Mouse (Mus musculus) hematopoietic stem cell, adult 5-6 weeks (primary cell): ENCODE data around the gene Dusp15. TPM values are rescaled to one million over a fixed set of nuclear protein-coding genes. Genes with fewer than 3 reads are reported as not detected.

ENCODE experiments used
- ATAC-seq, 2 experiments: fragments of 125-278 bp in 1 of 2; replicated peaks in 1 of 2; 2 replicates each; pipeline ENCODE4 v1.8.0; 2016 to 2017; ENCODE audit warnings: inconsistent platforms in 2 of 2, mild to moderate bottlenecking in 2 of 2, moderate number of reproducible peaks in 2 of 2, low read depth in 1 of 2, moderate TSS enrichment in 1 of 2; ENCODE audit not compliant: low FRiP score in 2 of 2, poor library complexity in 2 of 2, severe bottlenecking in 2 of 2, insufficient read depth in 1 of 2, low TSS enrichment in 1 of 2
- total RNA-seq: library from RNA; stranded (forward); fragments of 172-1452, 232-1000 nt; gene quantifications from 2 replicates; pipeline ENCODE4 v1.2.3, GENCODE M21; 2017

Gene Dusp15
- total RNA-seq, 1 experiment from 2014 or later, result not detected

GRCm38 (mm10) chr2:152914310-152915120, 37.0 kb downstream of the Dusp15 start:
- peak; percentile 84 to 89 for ATAC-seq

- no peak for ATAC-seq
Measured at GRCm38 (mm10) chr2:152913471-152913870, 38.0 kb downstream of the Dusp15 start.

GRCm38 (mm10) chr2:152911432-152911831, 40.1 kb downstream of the Dusp15 start:
- ATAC-seq, result no peak

DNA sequence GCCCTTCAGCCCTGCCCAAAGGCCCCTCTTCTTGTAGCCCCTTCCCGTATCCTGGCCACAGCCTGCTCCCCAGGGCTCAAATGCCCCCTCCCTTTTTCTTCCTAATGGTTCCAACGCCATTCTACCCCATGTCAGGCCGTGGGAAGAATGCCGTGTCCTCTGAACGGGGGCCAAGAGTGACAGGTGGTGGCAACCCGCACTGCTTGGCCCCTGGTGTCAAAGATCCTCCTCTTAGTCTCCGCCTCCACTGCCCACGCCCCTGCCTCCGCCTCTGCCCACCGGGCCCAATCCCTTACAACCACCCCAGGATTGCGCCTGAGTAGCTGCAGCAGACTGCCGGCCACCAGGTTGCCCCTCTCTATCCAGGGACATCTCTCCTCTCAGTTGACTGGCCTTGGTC, 40.5 kb downstream of the Dusp15 start, which contains the start of gene Mylk2:
Gene Mylk2 (plus strand): TSS at position 322 of the 400 bp plus-strand sequence.
- ATAC-seq, result no peak

- ATAC-seq, result no peak
Measured at GRCm38 (mm10) chr2:152909848-152910247, 41.6 kb downstream of the Dusp15 start.

DNA sequence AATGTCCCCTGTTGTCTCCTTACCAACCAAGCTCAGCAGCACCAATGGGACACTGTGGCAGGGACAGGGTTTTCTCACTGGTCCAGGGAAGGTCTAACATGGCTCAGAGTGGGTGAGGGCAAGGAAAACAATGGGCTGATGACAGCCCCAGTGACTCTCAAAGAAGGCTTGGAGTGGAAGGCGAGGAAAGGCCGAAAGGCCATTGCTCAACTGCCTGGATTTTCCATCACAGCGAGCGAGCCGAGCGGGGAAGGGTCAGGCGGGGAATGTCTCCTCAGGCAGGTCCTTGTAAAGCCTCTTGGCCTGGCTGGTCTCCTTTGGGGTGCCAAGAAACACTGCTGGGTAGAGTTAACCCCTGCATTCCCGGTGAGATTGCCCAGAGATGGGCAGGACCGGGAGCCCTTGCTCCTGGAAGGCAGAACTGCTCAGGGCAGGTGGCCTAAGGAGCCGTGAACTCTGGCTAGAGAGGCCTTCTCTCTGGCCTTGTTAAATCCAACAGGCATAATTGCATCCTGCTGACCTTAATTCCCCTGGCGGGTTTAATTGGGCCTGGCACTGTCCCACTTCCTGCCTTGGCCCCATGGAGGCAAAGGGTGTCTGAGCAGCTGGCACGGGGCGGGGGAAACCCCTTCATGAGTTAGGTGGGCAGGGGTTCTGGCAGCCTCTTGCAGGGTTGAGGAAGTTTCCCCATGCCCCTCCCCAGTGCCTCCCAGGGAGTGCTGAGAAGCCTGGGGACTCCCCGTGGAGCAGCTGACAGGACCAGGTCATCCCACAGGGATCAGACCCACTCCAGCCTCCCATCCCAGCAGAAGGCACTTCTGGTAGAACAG, 44.2 kb downstream of the Dusp15 start:
- ATAC-seq, result no peak

GRCm38 (mm10) chr2:152906274-152907037, 45.0 kb downstream of the Dusp15 start:
- ATAC-seq, result no peak

- ATAC-seq, result no peak
Measured at GRCm38 (mm10) chr2:152905036-152905829, 46.3 kb downstream of the Dusp15 start.

GRCm38 (mm10) chr2:152904127-152904643, 47.3 kb downstream of the Dusp15 start:
- peak; percentile 80 to 89 for ATAC-seq

DNA sequence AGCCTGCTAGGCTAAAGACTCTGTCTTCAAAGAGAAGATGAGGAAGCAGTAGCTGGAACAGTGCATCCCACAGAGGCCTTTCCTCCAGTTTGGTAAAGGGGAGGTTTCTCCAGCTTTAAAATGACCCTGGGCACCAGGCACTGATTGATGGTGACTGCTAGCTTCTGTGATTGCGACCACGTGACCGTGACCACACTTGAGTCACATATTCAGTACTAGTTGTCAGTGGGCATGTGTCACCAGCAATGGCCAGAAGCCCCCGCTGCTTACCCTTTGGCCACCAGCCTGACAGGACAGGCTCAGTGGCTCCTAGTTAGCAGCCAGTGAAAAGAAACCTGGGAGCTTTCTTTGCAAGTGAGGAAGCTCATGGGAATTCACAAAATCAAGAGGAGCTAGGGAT, 47.9 kb downstream of the Dusp15 start:
- ATAC-seq, result peak in 1 of 2 experiments; percentile 24; a peak in 1 of 4 replicates

DNA sequence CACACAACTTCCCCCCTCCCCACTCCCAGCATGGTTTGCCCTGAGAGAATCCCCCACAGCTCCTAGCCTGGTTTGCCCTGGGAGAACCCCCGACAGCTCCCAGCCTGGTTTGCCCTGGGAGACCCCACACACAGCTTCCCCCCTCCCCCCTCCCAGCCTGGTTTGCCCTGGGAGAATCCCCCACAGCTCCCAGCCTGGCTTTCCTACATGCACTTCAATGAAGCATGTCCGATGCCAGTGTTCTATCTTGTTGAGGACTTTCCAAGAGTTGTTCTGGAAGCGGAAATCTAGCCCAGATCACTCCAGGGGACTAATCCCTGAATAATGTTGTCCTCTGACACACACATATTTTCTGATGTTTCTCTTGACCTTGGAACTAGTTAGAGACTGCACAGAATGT, 48.8 kb downstream of the Dusp15 start:
- ATAC-seq, result no peak

DNA sequence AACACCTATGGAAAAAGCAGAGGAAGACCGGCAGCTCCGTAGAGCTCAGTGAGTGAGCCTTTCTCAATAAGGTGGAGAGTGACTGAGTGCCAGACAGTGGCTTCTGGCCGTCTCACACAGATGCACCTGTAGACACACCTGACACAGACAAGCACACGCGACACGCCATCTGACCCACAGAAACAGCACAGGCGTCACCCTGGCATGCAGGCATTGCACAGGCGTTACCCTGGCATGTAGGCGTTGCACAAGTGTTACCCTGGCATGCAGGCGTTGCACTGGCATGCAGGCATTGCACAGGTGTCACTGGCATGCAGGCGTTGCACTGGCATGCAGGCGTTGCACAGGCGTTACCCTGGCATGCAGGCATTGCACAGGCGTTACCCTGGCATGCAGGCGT, 50.2 kb downstream of the Dusp15 start:
- ATAC-seq, result no peak

- no peak for ATAC-seq
Measured at GRCm38 (mm10) chr2:152899011-152899410, 52.5 kb downstream of the Dusp15 start.

- no peak for ATAC-seq
Measured at GRCm38 (mm10) chr2:152896926-152897325, 54.6 kb downstream of the Dusp15 start.

DNA sequence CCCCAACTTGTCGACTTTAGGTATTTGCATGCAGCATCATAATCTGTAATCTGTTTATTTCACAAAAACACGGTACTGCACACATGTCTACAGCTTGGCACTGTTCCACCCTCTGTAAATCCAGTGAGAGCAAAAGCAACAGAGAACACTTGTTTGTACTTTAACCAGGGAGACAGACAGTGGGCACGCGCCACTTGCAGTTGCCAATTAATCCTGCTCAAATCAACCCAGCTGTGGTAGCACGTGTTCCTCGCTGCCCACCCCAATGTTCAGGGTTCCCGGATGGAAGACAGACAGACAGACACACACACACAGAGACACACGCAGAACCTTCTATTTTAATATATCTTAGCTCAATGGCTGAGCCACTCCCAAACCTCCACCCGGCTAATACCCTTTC, 55.7 kb downstream of the Dusp15 start:
- ATAC-seq, result no peak
